Mouse (Mus musculus) hematopoietic stem cell, adult 5-6 weeks (primary cell): Measurements from ENCODE around the gene Dnah9. TPM values are rescaled to one million over a fixed set of nuclear protein-coding genes. Genes with fewer than 3 reads are reported as not detected.

ENCODE experiments used
- ATAC-seq, 2 experiments: fragments of 125-278 bp in 1 of 2; replicated peaks in 1 of 2; 2 replicates each; pipeline ENCODE4 v1.8.0; 2016 to 2017; ENCODE audit warnings: inconsistent platforms in 2 of 2, mild to moderate bottlenecking in 2 of 2, moderate number of reproducible peaks in 2 of 2, low read depth in 1 of 2, moderate TSS enrichment in 1 of 2; ENCODE audit not compliant: low FRiP score in 2 of 2, poor library complexity in 2 of 2, severe bottlenecking in 2 of 2, insufficient read depth in 1 of 2, low TSS enrichment in 1 of 2
- total RNA-seq: library from RNA; stranded (forward); fragments of 172-1452, 232-1000 nt; gene quantifications from 2 replicates; pipeline ENCODE4 v1.2.3, GENCODE M21; 2017

Gene Dnah9
- total RNA-seq, 1 experiment from 2014 or later, result not detected

DNA sequence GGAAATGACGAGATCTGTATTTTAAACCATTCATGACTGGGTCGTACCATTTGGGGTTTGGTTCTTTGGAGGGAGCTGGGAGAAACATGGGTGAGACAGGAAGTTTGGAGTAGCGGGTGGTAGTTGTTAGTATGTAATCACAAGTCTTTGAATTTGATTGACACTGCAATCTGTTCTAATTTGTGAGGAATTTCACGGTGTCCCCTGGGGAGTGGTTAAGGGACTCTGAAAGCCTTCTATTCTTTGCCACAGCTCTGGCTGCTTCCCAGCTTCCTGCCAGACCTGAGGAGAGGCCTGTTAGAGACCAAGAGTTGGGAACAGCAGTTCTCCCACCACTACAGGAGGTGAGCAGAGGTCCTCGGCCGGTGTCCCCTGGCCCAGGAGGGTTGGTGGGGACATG lies 352.1 kb downstream of the Dnah9 start:
- no peak for ATAC-seq

DNA sequence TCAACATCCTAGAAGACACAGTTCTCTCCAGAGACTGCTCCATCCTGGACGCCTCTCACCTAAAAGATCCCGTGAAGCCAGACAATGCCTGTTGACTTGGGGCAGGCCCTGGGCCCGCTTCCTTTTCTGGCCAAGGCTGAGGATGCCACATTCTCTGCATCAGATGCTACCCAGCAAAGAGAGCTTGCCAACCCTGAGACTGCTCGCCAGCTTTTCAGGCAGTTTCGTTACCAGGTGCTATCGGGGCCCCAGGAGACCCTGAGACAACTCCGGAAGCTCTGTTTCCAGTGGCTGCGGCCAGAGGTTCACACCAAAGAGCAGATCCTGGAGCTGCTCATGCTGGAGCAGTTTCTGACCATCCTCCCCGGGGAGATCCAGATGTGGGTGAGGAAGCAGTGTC lies 354.0 kb downstream of the Dnah9 start:
- no peak for ATAC-seq

DNA sequence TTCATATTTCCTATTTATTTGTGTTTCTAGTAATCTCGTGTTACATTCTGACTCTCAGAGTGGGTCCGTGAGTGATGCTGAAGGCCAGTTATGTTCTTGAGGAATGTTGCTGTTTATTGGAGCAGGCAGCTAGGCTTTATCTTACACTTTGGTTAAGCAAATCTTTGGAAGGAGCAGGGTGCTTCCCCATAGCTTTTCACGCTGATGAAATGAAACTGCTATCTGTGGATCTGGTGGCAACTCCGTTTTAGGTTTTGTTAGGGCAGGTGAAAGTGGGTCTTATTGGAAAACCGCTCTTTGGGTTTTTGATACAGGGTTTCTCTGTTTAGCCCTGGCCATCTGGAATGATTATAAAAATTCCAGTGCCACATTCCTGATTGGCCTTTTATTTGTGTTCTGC lies 356.3 kb downstream of the Dnah9 start:
- no peak for ATAC-seq

DNA sequence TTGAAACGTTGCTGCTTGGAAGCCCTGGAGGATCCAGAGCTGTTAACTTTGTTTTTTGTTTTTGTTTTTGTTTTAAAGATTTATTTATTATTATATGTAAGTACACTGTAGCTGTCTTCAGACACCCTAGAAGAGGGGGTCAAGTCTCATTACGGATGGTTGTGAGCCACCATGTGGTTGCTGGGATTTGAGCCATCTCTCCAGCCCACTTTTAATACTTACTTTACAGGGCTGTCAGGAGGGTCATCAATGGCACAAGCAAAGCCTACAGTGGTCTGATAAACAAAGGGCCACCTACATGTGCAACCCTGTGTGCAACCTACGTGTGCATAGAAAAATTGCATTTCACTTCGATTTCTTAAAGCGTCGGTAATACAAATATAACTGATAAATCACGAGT lies 360.8 kb downstream of the Dnah9 start:
- no peak for ATAC-seq

DNA sequence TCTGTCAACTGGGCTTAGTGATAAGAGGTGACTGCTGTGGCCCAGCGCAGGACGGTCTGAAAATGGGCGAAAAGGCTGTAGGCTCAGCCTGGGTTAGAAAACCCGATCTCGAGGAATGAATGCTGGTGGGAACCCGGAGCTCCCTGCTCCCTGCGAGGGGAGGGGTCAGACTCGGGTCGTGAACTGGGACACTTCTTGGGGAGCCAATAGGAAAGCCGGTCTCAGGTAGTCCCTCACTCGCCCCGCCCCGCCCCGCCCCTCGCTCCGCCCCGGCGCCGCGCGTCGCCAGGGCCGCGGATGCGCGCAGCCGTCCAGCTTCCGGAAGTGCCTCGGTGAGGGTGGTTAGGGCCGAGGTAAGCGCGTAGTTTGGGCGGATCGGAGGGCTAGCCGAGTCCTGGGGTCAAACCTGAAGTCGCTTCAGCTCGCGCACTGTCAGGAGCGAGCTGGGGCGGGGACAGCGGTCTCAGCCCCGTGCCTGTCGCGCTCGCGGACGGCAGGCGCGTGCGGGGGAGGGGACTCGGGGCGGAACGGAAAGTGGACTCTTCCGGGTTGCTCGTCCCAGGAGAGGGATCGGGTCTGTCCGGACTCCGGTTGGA lies 361.3 kb downstream of the Dnah9 start, which contains the start of gene Zkscan6:
Gene Zkscan6 (plus strand): TSS at position 267 of the 596 bp plus-strand sequence.
- peak; percentile 88 to 91 for ATAC-seq

DNA sequence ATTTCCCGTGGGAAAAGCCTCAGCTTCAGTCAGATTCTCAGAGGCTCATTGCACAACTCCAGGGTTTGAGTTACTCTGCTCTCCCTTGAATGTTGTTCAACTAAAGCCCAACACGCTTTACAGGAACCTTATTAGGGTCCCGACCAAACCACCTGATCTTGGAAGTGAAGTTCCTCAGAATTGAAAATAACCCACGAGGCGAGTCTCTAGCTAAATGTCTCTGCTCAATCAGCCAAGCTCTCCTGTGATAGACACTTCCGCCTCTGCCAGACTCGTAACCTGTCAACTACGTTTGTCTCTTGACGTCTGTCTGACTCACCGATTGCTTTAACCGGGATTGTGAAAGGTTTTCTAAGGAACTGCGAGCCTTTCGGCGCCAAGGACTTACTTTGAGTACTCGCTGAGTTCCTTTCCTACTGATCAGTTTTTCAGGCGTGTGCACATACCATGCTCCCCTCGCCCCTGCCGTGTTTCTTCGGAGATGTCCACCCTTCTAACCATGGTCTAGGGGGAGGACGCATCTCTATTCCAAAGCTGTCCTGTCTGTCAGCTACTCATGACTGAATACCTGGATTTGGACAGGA lies 361.9 kb downstream of the Dnah9 start:
- peak; percentile 63 to 66 for ATAC-seq

DNA sequence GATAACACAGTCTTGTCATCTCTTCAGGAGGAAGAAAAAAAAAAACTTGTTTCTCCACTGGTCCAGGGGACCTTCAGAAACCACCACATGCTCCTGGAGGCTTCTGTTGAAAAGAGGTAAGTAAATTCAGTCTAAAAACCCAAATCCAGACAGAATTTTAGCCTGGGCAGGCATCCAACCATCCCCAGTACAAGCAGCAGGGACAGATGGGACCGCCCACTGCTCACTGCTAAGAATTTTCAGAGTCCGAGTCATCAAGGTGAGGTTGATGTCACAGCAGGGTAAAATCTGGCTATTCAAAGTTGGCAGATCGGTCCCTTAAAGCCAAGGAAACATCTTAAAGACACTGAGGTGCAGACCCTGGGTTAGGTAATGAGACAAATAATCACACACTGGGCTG lies 366.5 kb downstream of the Dnah9 start:
- no peak for ATAC-seq

DNA sequence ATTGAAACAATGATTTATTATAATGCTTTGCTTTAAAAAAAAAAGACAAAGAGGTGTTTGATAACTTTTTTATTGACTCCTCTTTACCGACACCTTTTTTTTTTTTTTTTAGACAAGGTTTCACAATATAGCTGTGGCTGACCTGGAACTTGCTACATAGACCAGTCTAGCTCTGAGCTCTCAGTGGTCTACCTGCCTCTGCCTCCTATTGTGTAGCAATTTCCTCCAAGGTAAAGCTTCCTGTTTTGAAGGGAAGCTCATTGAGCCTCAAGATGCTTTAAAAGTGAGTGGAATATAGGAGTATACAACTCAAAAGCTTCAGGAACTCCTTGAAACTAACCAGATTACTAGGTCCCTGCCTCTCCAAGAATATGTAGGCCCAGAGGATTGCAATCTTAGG lies 372.5 kb downstream of the Dnah9 start:
- peak in 1 of 2 experiments; percentile 70; a peak in 1 of 4 replicates for ATAC-seq

DNA sequence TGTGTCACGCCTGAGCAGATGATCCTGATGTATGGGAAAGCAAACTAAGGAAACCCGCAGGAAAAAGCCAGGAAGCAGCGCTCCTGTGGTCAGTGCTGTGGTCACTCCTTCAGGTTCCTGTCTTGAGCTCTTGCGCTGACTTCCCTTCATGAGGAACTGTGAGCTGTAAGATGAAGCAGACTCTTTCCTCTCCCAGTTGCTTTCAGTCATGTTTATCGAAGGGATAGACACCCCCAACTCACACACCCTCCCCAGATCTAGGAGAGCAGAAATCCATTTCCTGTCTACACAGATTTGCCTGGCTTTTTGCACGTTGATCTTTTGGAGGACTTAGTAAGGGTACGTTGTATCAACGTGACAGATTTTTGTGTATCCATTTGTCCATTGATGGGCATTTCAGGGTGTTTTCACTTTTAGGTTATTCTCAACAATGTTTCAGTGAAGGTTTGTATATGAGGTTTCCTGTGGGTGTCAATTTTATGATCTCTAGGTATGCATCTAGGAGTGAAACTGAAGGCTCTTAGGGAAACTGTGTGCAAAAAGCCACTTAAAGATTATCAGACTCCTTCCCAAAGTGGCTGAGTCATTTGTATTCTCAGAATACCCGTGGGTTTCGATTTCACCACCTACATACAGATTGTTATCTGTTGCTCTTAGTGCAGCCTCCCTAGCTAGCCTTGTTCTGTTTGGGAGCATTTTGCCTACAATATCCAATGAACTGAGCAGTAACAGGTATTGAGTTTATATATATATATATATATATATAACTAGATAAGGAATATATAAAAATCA lies 373.7 kb downstream of the Dnah9 start:
- ATAC-seq, result peak; percentile 77

DNA sequence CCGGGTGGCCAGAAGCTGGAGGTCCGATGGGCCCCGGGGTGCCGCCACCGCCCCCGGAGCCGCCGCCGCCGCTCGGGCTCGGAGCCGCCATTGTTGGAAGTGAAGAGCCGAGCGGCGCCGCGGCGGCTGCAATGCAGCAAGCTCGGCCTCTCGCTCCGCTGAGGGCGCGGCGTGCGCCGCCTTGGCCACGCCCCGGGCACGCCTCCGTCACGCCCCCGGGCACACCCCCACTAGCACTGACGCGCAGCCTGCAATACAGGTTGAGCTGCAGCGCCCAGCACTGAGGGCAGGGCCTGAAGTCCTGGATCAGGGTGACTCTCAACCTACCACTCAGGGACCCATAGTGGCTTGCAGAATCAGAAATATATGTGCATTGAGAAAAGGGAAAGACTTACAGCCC lies 380.2 kb downstream of the Dnah9 start, which contains the start of gene Map2k4:
Gene Map2k4 (minus strand): TSS at position 144 of the 400 bp plus-strand sequence.
- peak; percentile 97 to 99 for ATAC-seq

DNA sequence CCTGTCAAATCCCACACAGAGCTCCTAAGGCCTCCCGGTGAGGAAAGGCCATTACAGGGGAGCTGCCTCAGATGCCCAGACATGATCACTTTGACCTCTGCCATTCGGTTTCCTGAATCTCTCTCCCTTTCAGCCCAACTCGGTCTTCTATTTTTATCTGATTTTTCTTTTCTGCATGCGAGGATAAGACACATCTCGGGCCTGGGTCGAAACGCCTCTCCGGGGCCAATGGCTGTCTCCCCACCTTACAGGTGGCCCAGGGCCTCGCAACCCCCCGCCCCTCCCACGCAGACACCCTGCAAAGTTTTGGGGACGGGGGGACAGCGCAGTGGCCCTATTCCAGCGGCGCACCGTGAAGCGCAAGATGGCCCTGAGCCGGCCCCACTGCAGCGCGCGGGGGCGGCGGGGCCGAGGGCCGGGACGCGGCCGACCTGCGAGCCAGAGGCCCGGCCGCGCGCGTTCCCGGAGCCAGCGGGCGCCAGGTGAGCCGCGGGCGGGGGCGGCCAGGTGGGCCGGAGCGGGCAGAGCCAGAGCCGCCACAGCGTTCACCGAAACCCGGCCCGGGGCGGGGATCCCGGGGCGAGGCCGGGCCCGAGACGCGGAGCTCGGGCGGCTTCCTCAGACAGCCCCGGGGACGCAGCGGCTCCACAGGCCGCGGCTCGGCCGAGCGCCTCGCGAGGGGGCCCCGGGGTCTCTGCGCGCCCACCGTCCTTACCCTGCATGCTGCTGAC lies 380.8 kb downstream of the Dnah9 start:
- ATAC-seq, result peak; percentile 34; a peak in 2 of 4 replicates

DNA sequence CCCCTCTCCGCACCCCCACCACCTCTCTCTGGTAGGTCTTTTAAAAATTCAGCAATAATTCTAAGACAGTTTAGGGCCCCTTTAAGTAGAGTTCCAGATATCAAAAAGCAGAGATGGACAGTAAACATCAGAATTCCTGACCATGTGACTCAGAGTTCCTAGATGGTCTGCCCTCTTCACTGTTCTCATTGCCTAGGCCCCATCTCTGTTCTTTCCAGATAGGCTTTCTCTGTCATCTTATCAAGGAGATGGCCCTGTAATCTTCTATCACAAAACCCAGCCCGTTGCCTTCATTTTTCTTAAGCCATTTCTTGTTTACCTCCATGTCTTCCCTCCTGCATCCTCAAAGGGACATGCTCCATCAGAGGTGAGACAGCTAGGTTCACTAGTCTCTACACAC lies 382.2 kb downstream of the Dnah9 start:
- ATAC-seq, result no peak

DNA sequence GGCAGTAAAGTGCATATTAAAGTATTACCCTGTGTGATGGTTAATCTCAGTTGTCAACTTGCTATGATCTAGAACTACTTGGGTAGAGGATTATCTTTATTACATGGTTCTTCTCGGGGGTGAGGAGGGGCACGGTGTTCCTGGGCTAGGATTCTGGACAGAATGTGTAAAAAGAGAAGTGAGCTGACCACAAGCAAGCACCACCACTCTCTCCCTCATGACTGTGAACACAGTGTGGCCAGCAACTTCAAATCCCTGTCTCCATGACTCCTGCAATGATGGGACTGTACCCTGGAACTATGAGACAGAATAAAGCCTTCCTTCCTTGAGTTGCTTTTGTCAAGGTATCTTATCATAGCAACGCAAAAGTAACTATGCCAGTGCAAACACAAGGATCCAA lies 386.8 kb downstream of the Dnah9 start:
- no peak for ATAC-seq
